Mouse (Mus musculus): Measurements from ENCODE around the gene Tmem123. TPM values are rescaled to one million over a fixed set of nuclear protein-coding genes. Genes with fewer than 3 reads are reported as not detected.

Gene Tmem123
- total RNA-seq, 2 experiments from 2014 or later, result 106 to 121 TPM

- peak; percentile 62 for ATAC-seq (replicated peaks; ENCODE audit: poor library complexity)
These were observed 10.7 kb downstream of the Tmem123 start for GRCm38 (mm10) chr9:7774538-7774937.

GRCm38 (mm10) chr9:7775011-7775410 lies 11.2 kb downstream of the Tmem123 start:
- ATAC-seq (replicated peaks; ENCODE audit: poor library complexity), result peak; percentile 27

- ATAC-seq (replicated peaks; ENCODE audit: poor library complexity), result peak; percentile 59
These were observed 12.1 kb downstream of the Tmem123 start for GRCm38 (mm10) chr9:7775986-7776385.

- ATAC-seq (replicated peaks; ENCODE audit: poor library complexity), result no peak
These were observed 13.1 kb downstream of the Tmem123 start for GRCm38 (mm10) chr9:7776940-7777339.

GRCm38 (mm10) chr9:7777652-7778051 lies 13.8 kb downstream of the Tmem123 start:
- ATAC-seq (replicated peaks; ENCODE audit: poor library complexity), result no peak

- no peak for ATAC-seq (replicated peaks; ENCODE audit: poor library complexity)
These were observed 14.9 kb downstream of the Tmem123 start for GRCm38 (mm10) chr9:7778771-7779170.

- ATAC-seq (replicated peaks; ENCODE audit: poor library complexity), result no peak
These were observed 15.9 kb downstream of the Tmem123 start for GRCm38 (mm10) chr9:7779786-7780185.

- peak; percentile 74 for ATAC-seq (replicated peaks; ENCODE audit: poor library complexity)
These were observed 16.7 kb downstream of the Tmem123 start for GRCm38 (mm10) chr9:7780250-7781150.

- no peak for ATAC-seq (replicated peaks; ENCODE audit: poor library complexity)
These were observed 20.2 kb downstream of the Tmem123 start for GRCm38 (mm10) chr9:7783823-7784614.

- no peak for ATAC-seq (replicated peaks; ENCODE audit: poor library complexity)
These were observed 20.8 kb downstream of the Tmem123 start for GRCm38 (mm10) chr9:7784615-7785012.

- ATAC-seq (replicated peaks; ENCODE audit: poor library complexity), result no peak
These were observed 21.6 kb downstream of the Tmem123 start for GRCm38 (mm10) chr9:7785396-7785795.

GRCm38 (mm10) chr9:7786086-7786485 lies 22.2 kb downstream of the Tmem123 start:
- ATAC-seq (replicated peaks; ENCODE audit: poor library complexity), result no peak

- ATAC-seq (replicated peaks; ENCODE audit: poor library complexity), result no peak
These were observed 24.6 kb downstream of the Tmem123 start for GRCm38 (mm10) chr9:7788411-7788810.

- ATAC-seq (replicated peaks; ENCODE audit: poor library complexity), result no peak
These were observed 26.1 kb downstream of the Tmem123 start for GRCm38 (mm10) chr9:7789764-7790575.

GRCm38 (mm10) chr9:7790580-7791084 lies 26.8 kb downstream of the Tmem123 start:
- peak; percentile 80 for ATAC-seq (replicated peaks; ENCODE audit: poor library complexity)

- ATAC-seq (replicated peaks; ENCODE audit: poor library complexity), result no peak
These were observed 29.7 kb downstream of the Tmem123 start for GRCm38 (mm10) chr9:7793561-7793960.

GRCm38 (mm10) chr9:7795581-7795980 lies 31.7 kb downstream of the Tmem123 start:
- no peak for ATAC-seq (replicated peaks; ENCODE audit: poor library complexity)

GRCm38 (mm10) chr9:7796129-7796864 lies 32.5 kb downstream of the Tmem123 start:
- ATAC-seq (replicated peaks; ENCODE audit: poor library complexity), result no peak

GRCm38 (mm10) chr9:7797542-7797941 lies 33.7 kb downstream of the Tmem123 start:
- no peak for ATAC-seq (replicated peaks; ENCODE audit: poor library complexity)

GRCm38 (mm10) chr9:7798555-7798954 lies 34.7 kb downstream of the Tmem123 start:
- no peak for ATAC-seq (replicated peaks; ENCODE audit: poor library complexity)
